Mouse (Mus musculus) kidney, postnatal 0 days (tissue): Measurements from ENCODE around the gene Mrpl55. TPM values are rescaled to one million over a fixed set of nuclear protein-coding genes. Genes with fewer than 3 reads are reported as not detected.

Experiments used
- ATAC-seq: fragments of 200-750 bp; cut with Nextera tagmentation; replicated peaks from 2 replicates; pipeline ENCODE4 v1.8.0; 2017; ENCODE audit warnings: low read depth, moderate number of reproducible peaks, moderate TSS enrichment, moderate library complexity; ENCODE audit not compliant: low FRiP score
- DNase-seq: peaks from one replicate; pipeline ENCODE4 v3.0.0-alpha.2; 2016; ENCODE audit warnings: low spot score
- H3K27ac ChIP-seq: fragments of 300-500 bp; sonication (generic); 2 replicates; pipeline ENCODE4 v1.5.1; 2014; ENCODE audit warnings: mild to moderate bottlenecking
- H3K27me3 ChIP-seq: fragments of 300-500 bp; sonication (generic); 2 replicates; pipeline ENCODE4 v1.6.1; 2014; ENCODE audit warnings: low read length, mixed read lengths; ENCODE audit not compliant: insufficient read depth
- H3K36me3 ChIP-seq: fragments of 300-500 bp; sonication (generic); 2 replicates; pipeline ENCODE4 v1.6.1; 2014; ENCODE audit warnings: low read length, mixed read lengths; ENCODE audit not compliant: insufficient read depth
- H3K4me1 ChIP-seq: fragments of 300-500 bp; sonication (generic); replicated peaks from 2 replicates; pipeline ENCODE4 v1.6.1; 2014; ENCODE audit warnings: antibody characterized with exemption, low read length, mixed read lengths; ENCODE audit not compliant: insufficient read depth
- H3K4me2 ChIP-seq: fragments of 300-500 bp; sonication (generic); 2 replicates; pipeline ENCODE4 v1.6.1; 2014; ENCODE audit warnings: mild to moderate bottlenecking, low read length, moderate library complexity, mixed read lengths
- H3K4me3 ChIP-seq: fragments of 300-500 bp; sonication (generic); replicated peaks from 2 replicates; pipeline ENCODE4 v1.5.1; 2014; ENCODE audit warnings: low read depth, low read length
- H3K9ac ChIP-seq: fragments of 300-500 bp; sonication (generic); 2 replicates; pipeline ENCODE4 v1.6.1; 2014; ENCODE audit warnings: low read depth, low read length
- H3K9me3 ChIP-seq: fragments of 300-500 bp; sonication (generic); replicated peaks from 2 replicates; pipeline ENCODE4 v1.6.1; 2016; ENCODE audit warnings: low read length, inconsistent platforms, mixed read lengths
- CTCF ChIP-seq: IDR thresholded peaks from 2 replicates; pipeline ENCODE4 v1.5.1; 2016; ENCODE audit warnings: antibody characterized with exemption, low read depth, mild to moderate bottlenecking, moderate library complexity
- WGBS: fragments of 180-500 bp; shearing (Covaris S2); extraction: QIAGEN DNeasy Blood & Tissue Kit; methylation state at CpG from one replicate; pipeline ENCODE4 v1.1.7; 2014; 5-methylcytosine and 5-hydroxymethylcytosine counted together
- polyA plus RNA-seq: library from polyadenylated mRNA; unstranded; fragments of >200 nt; fragmentation: Nextera tagmentation; extraction: Ambion mirVana; gene quantifications from 2 replicates; pipeline ENCODE4 v1.2.1, GENCODE M21; 2015

Mrpl55 gene
- polyA plus RNA-seq, 1 experiment from 2014 or later: 112 TPM

DNA sequence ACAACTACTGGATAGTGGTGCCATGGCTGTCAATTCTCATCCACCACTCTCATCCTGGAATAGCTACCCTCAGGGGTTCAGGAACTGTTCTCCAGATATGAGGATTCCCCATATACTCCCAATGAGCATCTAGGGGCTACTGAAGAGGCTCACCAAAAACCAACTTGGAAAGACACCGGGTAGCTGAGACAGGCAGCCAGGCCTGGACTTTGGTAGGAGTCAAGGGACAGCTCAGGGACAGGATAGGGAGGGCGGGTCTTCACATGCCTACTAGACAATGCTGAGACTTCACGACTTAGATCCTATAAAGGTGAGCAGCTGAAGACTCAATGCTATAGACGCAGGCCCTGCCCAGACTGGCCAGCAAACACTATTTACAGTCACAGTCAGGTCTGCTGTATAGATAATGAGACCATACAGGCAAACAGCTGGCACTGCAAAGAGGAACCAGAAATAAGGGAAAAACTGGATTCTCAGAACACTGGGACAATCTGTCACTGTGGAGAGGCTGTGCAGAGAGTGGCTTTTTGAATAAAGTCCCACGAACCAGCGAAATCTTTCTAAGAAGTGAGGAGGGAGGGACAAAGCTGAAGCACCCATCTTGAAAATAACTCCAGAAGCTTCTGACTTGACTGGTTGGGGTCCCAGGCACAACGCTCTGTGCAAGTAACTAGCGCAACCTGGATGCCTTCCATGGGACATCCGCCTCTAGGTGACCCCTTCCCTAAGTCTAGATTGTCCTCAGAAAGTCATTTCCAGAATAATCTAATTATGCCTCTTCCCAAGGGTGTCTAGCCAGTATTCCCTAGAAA lies 39.6 kb upstream of the Mrpl55 start:
- Histone ChIP-seq H3K9ac (peak overlapping the region; percentile 15; the same call in 1 of the 2 replicates), H3K27ac (peak overlapping the region; percentile 100), H3K4me1 (peaks cover 7% of the 10 kb centered on the region), H3K9me3 (no peaks in the 10 kb centered on the region), H3K4me3 (peak overlapping the region; percentile 72), H3K36me3 (peaks cover 8% of the 10 kb centered on the region; the same call in 1 of the 2 replicates), H3K27me3 (no peaks in the 10 kb centered on the region), H3K4me2 (peak overlapping the region; percentile 56)
- WGBS: 53% methylated on average over 9 of the region's 9 CpGs
- no peak for DNase-seq
- no peak for TF ChIP-seq CTCF
- peak; percentile 9; the same call in 1 of the 2 replicates for ATAC-seq

- no peaks in the 10 kb centered on the region for H3K9me3 ChIP-seq
- no peaks in the 10 kb centered on the region for H3K36me3 ChIP-seq
- peak; percentile 39 for TF ChIP-seq CTCF
- H3K27me3 ChIP-seq: no peaks in the 10 kb centered on the region
- H3K9ac ChIP-seq: peak within 1 kb of the TSS; percentile 88
- peak within 1 kb of the TSS; percentile 100 for H3K27ac ChIP-seq
- H3K4me3 ChIP-seq: peak within 1 kb of the TSS; percentile 72
- peak within 1 kb of the TSS; percentile 56 for H3K4me2 ChIP-seq
- WGBS: 2% methylated on average over 57 of the region's 68 CpGs
- DNase-seq (peak; percentile 98), ATAC-seq (peak; percentile 97)
- peaks cover 7% of the 10 kb centered on the region for H3K4me1 ChIP-seq
Measured at GRCm38 (mm10) chr11:59163255-59164236, 38.7 kb upstream of the Mrpl55 start, which contains the start of gene Iba57. Gene Iba57, minus strand, starts transcription at chr11:59163739.

DNA sequence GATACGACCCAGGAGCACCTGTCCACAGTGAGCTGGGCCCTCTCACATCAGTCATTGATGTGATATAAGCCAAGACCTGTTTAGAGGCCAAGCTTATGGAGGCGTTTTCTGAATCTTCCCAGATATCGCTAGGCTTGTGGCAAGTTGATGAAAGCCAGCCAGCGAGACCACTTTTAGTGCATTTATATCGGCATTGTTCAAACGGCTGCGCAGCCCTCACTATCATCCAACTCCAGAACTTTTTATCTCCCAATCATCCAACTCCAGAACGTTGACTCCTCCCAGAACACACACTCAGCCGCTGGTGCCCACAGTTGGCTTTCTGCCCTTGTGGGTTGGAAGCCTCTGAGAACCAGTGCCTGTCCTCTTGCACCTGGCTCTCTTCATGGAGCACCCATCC lies 37.9 kb upstream of the Mrpl55 start:
- Histone ChIP-seq H3K27ac (peak overlapping the region; percentile 100), H3K9ac (no peak overlapping the region), H3K4me3 (peak overlapping the region; percentile 72), H3K36me3 (no peaks in the 10 kb centered on the region), H3K9me3 (no peaks in the 10 kb centered on the region), H3K4me1 (peaks cover 7% of the 10 kb centered on the region), H3K27me3 (no peaks in the 10 kb centered on the region), H3K4me2 (peak overlapping the region; percentile 56)
- WGBS: 88% methylated on average over 9 of the region's 9 CpGs
- no peak for TF ChIP-seq CTCF
- no peak for DNase-seq
- ATAC-seq: no peak

DNA sequence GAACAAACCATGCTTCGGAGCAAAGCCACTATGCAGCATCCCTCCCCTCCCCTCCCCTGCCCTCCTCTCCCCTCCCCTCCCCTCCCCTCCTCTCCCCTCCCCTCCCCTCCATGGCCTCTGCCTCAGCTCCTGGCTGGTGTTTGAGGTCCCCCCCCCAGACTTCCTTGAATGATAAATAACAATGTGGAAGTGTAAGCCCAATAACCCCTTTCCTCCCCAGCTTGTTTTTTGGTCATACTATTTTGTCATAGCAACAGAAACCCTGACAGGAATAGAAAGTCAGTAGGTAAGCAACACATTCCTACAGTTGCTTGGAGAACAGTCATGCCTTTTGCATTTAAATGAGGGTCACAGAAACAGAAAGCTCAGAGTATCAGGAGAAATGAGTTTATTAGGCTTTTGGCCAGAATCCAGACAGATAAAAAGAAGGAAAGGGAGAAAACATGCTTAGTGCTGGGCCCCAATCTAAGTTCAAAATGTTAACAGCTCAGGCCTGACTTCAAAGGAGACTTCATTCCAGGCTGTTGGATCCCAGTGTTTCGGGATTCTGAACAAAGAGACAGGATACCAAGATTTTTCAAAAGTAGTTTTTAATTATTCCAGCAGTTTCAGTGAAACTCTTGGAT lies 36.6 kb upstream of the Mrpl55 start:
- WGBS: 36% methylated on average over 2 of the region's 2 CpGs
- DNase-seq: peak; percentile 63
- Histone ChIP-seq H3K4me1 (peaks cover 7% of the 10 kb centered on the region), H3K27me3 (no peaks in the 10 kb centered on the region), H3K9me3 (no peaks in the 10 kb centered on the region), H3K27ac (0 out of 2 replicates have a peak overlapping the region, but pooled peaks have one; percentile 25), H3K4me2 (no peak overlapping the region), H3K4me3 (no peak overlapping the region), H3K36me3 (no peaks in the 10 kb centered on the region), H3K9ac (no peak overlapping the region)
- no peak for ATAC-seq
- TF ChIP-seq CTCF: no peak

GRCm38 (mm10) chr11:59169807-59170206 lies 32.5 kb upstream of the Mrpl55 start:
- ATAC-seq: no peak
- TF ChIP-seq CTCF: no peak

More at GRCm38 (mm10) chr11:59169807-59170206, 32.5 kb upstream of the Mrpl55 start:
- WGBS: 26% methylated on average over 3 of the region's 3 CpGs
- H3K27me3 ChIP-seq: peaks cover under 1% of the 10 kb centered on the region; the same call in 1 of the 2 replicates
- H3K9me3 ChIP-seq: no peaks in the 10 kb centered on the region
- no peak overlapping the region for H3K4me2 ChIP-seq
- H3K27ac ChIP-seq: no peak overlapping the region
- H3K4me1 ChIP-seq: no peaks in the 10 kb centered on the region; the same call in 1 of the 2 replicates
- H3K36me3 ChIP-seq: no peaks in the 10 kb centered on the region
- no peak for DNase-seq
- no peak overlapping the region for H3K9ac ChIP-seq
- no peak overlapping the region for H3K4me3 ChIP-seq
